Mouse (Mus musculus) urinary bladder, adult 18-20 months (tissue): ENCODE data around the gene Cd82.

Source experiments
- DNase-seq, 2 experiments: peaks; one replicate each; pipeline ENCODE4 v3.0.0; 2022; ENCODE audit warnings: low spot score in 2 of 2, mixed read lengths in 2 of 2

Cd82 gene

DNA sequence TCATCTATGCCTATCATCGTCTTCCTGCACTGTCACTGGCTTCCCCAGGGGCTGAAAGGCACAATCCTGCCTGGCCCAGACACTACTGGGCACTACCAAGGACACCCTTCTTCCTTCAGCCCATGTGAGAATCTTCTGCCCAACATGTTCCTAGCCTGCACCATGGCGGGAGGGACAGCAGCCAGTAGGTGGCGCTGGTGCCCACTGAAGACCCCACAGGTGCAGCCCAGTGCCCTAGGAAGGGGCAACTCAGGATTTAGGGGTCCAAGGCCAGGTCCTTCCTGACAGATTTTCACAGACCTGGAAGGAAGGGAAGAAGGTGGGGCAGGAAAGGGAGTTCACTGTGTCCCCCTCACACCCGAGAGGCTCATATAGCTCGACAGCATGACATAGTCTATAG lies 47.7 kb downstream of the Cd82 start:
- no peak for DNase-seq

- no peak for DNase-seq
Measured at GRCm38 (mm10) chr2:93414163-93414562, 48.8 kb downstream of the Cd82 start.

GRCm38 (mm10) chr2:93413367-93414014 lies 49.4 kb downstream of the Cd82 start:
- DNase-seq, result peak; percentile 24 to 51

- DNase-seq, result no peak
Measured at GRCm38 (mm10) chr2:93412101-93412500, 50.8 kb downstream of the Cd82 start.

- no peak for DNase-seq
Measured at GRCm38 (mm10) chr2:93410899-93411570, 51.9 kb downstream of the Cd82 start.

DNA sequence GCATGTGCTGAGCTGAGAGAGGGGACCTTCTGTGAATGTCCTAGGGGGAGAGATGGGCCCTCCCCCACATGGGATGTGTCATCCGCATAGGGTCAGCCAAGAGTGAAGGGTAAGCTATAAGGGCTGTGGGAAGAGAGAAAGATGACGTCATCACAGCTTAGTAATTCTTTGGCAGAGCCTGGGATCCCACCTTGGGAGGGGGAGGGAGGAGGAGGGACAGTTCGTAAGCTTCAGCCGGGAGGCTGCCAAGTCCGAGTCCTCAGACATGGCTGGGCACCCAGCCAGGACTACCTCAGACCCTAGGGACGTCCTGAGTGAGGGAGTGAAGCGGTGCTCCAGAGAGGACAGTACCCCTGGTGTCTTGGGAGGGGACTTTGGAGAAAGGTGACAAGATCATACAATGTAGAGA lies 57.9 kb downstream of the Cd82 start:
- no peak for DNase-seq

DNA sequence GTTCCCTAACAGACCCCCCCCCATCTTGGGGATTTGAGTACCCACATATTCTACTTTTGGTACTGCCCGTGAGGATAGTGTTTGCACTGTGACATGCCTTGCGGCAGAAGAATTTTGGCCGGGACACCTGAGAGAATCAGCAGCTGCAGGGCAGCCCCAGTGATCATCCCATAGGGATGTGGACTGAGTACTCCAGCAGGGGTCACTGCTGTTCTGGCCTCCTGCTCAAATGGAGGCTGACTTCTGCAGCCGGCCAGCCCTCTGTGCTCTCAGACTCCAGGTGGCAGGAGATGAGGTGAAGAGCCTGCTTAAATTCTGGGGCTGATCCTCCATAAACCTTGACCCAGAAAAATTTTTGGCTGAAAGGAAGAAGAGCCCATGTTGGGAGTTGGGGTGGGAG lies 58.8 kb downstream of the Cd82 start:
- DNase-seq, result no peak

- no peak for DNase-seq
Measured at GRCm38 (mm10) chr2:93403267-93403666, 59.7 kb downstream of the Cd82 start.

DNA sequence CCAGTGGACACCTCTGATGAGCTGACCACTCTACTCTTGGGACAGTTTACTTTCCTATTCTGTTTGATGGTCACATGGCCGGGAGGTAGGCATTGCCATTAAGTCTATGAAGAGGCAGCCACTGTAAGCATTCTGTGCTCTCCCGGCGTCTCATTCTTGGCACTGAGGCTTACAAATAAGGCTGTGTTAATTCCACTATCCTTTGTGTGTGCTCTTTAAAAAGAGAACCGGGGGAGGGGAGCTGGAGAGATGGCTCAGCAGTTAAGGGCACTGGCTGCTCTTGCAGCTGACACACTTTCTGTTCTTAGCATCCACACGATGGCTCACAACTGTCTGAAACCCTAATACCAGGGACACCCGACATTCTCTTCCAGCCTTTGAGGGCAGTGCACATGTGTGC lies 71.7 kb downstream of the Cd82 start:
- no peak for DNase-seq

DNA sequence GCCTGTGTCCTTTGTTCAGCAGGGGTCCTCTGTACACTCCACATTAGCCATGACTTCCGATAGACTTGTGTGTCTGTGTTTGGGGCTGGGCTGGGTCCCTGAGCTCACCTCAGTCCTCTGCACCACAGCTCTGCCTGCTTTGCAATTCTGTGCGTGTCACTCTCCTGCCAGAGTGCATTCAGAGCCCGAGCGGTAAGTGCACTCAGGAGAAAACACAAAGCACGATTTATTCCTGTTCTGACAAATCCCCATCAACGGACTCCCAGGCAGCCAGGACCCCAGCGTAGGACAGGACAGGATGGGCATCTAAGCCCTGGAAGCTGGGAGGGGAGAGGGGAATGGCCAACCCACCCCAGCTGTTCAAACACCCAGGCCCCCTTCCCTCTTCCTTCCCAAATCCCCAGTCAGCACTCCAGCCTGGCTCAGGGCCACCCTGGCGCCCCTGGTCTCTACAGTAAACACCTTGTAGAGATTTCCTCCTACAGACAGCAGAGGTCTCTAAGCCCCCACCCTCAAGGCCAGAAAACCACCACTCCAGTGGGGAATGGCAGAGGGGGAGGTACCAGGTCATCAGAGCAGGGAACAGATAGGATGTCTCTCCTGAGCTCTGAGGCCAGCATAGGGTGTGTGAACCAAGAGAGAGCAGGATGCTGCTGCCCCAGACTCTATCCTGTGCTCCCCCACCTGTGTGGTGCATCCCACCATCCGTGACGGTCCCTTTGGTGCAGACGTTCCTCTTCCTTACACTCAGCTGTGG lies 72.6 kb downstream of the Cd82 start:
- DNase-seq, result no peak

DNA sequence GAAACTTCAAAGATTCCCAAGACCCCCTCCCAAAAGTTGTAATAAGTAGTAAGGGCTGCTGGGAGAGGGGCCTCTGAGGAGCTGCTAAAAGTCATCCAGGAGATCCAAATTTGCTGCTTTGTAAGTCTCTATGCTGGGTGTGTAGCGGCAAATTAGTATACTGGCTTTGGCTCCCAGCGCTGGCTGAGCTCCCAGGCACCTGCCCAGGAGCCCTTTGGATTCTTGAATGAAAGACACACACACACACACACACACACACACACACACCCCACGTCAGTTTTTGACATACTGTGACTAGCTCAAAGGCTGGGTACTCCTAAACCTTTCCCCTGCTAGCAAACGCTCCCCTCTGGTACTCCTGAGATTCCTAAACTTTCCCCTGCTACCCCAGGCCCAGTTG lies 76.0 kb downstream of the Cd82 start:
- no peak for DNase-seq

- DNase-seq, result no peak
Measured at GRCm38 (mm10) chr2:93383831-93384230, 79.1 kb downstream of the Cd82 start.

DNA sequence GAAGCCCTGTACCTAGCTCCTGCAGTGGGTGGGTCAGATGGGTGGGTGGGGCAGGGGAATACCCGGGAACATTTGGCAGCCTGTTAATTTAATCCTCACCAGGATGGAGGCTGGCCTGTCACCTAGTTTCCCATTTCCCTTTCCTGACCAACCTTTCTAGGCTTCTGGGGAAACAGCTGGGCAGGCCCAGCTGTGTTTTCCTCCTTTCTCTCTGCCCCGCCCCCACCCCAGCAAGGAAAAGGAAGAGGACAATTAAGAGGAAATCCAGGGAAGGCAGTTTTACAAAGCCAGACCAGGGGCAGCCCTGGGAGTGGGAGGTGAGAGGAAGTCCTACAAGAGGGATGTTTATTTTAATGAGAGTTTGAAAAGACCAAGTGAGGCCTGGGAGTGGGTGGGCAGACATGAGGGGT lies 82.3 kb downstream of the Cd82 start:
- DNase-seq, result no peak

DNA sequence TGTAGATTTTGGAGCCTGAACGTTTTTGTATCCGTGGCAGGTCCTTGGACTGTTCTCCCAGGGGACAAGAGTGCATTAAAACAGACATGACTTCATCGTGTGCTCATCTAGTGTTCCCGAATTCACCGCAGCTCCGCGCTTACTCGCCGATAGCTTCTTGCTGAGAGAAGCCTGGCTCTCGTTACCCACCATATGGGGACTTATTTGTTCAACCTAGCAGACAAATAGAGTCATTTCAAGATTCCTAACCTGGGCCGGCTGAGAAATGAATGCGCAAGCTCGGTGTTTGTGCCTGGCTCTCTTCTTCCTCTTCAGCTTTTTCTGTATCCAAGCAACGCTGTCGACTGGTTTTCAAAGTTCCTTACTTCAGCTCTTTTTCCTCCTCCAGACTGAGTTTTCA lies 85.1 kb downstream of the Cd82 start:
- DNase-seq, result no peak

DNA sequence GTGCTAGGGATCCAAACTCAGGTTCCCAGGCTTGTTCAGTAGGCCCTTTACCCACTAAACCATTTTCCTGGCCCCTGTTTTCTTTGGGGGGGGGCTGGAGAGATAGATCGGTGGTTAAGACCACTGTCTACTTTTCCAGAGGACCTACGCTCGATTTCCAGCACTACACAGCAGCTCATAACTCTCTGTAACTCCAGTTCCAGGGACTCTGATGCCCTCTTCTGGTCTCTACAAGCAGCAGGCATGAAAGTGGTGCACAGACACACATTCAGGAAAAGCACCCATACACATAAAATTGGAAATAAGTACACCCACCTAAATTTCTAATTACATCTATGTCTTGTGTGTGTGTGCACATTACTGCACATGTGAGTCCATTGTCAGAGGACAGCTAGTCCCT lies 85.8 kb downstream of the Cd82 start:
- DNase-seq, result no peak

- DNase-seq, result no peak
Measured at GRCm38 (mm10) chr2:93372872-93373271, 90.1 kb downstream of the Cd82 start.

- DNase-seq, result no peak
Measured at GRCm38 (mm10) chr2:93372097-93372571, 90.8 kb downstream of the Cd82 start.
